Mouse (Mus musculus): ENCODE results near the gene Brd1.

The Brd1 gene

DNA sequence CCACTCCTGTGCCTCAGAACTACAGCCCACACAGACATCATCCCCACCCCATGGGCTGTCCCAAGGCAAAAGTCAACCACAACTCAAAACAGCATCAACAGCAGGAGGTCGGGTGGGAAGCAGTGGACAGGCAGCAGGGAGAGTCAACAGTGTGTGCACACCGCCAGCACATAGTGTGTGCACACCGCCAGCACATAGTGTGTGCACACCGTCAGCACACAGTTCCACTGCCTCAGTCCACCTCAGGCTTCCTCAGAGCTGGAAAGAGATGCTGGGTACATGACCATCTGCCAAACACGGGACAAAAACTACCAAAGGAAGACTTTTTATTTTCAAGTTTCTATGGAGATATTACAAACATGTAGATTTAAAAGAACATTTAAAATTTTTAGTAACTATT is 47.3 kb downstream of the Brd1 start:
- no peak for DNase-seq (ENCODE audit: low read depth)

DNA sequence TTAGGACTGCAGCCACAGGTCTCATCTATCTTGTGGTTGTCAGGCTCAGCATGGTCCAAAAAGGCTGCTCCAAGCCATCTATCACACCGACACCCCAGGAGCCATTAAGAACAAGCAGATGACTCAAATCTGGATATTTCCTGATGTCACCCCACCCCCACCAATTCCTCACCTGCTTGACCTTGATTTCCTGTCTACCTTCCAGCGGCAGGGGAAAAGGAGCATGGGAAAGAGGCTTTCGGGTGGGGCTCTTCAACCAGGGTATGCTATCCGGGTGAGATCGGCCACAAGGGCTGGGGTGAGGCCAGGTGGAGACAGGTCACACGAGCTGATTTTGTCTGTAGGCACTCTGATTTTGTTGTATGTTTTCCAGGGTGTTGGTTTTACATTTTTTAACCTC is 50.0 kb downstream of the Brd1 start:
- no peak for DNase-seq (ENCODE audit: low read depth)

DNA sequence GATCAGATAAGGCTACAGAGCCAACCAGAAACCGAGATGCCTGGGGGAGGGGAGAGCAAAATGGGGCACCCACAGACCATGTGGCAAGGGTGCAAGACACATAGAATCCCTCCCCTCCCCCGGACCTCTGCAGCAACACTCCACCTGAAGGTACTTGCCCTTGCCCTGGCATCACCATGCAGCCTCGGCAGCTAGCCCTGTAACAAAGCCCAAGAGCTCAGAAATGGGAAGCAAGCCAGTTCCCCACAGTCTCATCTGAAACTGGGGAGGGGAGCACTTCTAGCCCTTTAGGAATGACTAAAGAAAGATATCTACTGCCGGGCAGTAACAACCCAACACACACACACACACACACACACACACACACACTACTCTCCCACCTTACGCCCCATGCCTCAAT is 53.1 kb downstream of the Brd1 start:
- DNase-seq (ENCODE audit: low read depth) = no peak

DNA sequence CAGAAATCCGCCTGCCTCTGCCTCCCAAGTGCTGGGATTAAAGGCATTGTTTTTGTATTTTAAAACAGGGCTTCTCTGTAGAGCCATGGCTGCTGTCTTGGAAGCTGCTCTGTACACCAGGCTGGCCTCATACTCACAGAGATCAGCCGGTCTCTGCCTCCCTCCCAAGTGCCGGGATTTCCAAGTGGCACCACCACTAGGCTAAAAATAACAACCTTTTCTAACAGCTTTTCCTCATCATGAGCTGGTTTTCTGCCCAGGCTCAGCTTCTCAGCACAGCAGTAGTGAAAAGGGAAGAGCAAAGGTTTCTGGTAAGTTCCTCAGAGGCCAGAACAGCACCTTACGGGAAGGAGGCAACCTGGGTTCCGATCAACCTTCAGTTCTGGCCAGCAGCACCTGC is 56.5 kb downstream of the Brd1 start:
- no peak for DNase-seq (ENCODE audit: low read depth)

DNA sequence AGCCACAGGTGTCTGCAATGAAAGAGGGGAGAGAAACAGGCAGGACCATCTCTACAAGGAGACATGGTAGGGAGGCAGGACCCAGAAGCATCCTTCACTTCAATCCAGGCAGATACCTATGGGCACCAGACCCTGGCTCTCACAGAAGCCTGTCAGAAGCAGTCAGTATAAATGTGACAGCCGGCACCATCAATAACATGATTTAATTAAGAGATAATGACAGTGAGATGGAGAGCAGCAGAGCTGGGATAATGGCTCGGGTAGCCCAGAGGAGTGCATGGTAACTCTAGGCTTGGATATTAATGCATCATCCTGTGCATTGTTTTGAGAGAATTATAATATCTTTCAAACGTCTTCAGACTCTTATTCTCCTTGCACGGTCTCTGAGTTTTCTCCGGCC is 58.0 kb downstream of the Brd1 start:
- DNase-seq (ENCODE audit: low read depth) = no peak

DNA sequence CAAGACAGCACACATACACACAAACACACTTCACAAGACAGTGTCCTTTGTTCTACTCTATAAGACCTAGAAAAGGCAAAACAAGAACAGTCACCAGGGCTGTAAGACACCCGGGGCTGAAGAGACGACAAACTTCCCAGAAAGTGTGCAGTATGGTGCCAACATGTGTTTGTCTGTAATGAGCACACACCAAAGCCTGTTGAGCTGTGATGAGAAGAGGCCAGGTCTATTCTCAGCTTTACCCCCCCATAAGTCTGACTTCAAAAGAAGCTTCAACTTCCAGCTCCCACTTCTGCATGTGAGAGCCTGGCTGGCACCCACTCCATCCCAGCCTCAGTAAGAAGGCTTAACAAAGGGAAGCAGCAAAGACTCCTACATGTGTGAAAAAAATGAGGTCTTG is 65.3 kb downstream of the Brd1 start:
- DNase-seq (ENCODE audit: low read depth) = no peak

DNA sequence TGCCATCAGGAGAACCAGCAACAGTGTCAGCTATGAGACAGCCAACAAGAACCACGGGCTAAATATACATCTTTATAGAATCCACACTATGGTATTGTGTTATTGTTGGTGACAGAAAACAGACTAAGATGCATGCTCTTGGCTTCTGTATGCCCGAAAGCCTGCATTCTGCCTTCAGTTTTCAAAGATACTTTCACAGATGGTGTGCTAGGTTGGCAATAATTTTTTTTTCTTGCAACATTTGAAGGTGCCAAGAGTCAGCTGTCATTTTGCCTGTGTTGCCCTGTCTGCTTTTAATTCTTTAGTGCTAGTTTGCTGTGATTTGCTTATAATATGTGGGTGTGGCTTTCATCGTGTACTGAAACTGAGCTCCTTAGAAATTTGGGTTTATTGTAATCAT is 66.4 kb downstream of the Brd1 start:
- DNase-seq (ENCODE audit: low read depth) = no peak

DNA sequence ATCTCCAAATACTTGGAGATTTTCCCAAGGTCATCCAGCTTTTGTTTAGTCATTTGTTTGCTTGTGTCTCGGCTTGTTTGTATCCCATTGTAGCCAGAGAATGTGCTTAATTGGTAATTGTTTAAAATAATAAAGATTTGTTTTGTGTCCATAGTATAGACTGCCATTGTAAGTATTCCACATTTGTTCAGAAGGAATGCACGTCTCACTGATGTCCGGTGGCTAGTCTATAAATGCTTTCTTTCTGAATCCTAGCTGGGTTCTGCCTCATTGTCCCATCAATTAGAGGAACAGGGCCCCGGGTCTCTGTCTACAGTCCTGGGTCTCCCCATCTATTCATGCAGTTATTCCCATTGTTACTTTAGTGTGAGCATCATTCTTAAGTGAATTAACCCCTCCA is 68.2 kb downstream of the Brd1 start:
- no peak for DNase-seq (ENCODE audit: low read depth)

DNA sequence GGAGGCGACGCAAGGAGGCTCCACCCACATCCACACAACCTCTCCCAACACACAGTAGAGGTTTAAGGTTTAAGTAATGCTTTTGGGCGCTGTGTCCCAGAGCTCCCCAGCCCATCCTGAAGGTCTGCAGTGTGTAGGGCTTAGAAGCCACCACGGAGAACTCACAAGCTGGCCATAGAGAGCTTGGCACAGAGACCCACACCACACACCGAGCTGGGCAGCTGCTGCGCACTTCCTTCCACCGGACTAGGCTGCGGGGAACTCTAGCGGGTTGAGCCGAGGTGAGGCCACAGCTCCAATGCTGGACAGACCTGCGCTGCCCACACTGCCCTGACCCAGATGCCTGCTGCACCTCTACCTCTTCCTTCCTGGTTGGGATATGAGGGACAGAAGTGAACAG is 71.0 kb downstream of the Brd1 start:
- DNase-seq (ENCODE audit: low read depth) = no peak

DNA sequence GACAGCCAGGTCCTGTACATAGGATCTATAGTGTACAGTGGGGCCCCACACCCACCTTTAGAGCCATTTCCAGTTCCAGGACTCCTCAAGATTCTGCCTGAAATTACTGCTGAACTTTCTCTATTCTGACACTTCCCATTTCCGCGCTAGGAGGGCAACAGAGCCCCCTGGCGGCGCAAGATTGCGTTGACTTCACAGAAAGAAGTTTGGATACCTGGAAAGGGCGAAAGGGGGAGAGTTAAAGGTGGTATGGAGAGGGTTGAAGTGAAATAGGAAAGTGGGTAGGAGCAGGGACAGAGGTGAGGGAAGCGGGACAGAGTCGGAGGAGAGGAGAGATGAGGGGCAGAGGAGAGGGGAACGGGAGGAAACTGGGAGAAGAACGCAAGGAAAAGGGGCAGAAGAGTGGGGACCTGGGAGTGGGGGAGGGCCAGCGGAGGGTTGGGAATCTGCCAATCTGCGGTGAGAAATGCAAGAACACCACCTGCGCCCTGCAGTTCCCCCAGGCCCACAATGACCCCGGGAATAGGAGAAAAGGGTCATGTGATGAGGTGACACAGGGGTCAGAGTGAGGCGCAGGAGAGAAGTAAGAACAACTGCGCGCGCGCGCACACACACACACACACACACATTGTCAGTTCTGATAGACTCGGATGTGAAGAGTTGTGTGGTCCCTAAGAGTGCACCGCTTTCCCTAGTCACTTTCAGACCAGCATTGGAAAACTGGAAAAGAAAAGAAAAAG is 71.8 kb downstream of the Brd1 start:
- peak; percentile 54 for DNase-seq (ENCODE audit: low read depth)

DNA sequence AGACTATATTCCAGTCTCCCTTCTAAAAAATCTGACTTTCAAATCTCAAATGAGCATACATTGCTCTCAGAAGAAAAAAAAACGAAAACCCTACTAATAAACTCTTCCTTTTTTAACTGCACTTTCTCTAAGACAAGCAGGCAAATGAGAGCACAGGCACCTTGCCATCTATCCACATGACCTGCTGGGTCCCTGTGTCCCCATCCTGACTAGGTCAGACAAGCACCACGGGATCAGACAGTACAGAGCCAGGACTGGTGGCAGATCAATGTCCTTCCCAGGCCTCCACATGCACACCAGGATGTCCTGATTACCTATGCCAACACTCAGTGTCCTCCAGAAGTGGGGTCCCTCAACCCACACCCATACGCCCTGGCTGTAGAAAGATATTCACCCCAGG is 72.4 kb downstream of the Brd1 start:
- no peak for DNase-seq (ENCODE audit: low read depth)

DNA sequence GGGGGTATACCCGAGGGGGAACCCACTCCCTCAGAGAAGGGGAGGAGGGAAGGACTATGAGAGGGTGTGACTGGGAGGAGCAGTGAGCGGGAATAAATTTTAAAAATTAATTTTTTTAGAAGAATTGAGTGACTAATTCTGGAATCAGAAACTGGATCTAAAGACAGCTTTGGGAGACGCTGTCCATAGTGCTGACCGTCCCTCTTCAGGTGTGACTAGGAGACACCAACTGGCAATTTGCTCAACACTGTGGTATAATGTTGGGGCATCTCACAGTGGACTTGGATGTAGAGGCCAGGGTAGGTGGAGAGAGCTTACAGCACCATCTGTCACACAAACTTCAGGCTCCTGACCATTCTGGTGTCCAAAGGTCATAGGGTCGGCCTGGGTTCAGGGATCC is 82.0 kb downstream of the Brd1 start:
- DNase-seq (ENCODE audit: low read depth) = no peak

DNA sequence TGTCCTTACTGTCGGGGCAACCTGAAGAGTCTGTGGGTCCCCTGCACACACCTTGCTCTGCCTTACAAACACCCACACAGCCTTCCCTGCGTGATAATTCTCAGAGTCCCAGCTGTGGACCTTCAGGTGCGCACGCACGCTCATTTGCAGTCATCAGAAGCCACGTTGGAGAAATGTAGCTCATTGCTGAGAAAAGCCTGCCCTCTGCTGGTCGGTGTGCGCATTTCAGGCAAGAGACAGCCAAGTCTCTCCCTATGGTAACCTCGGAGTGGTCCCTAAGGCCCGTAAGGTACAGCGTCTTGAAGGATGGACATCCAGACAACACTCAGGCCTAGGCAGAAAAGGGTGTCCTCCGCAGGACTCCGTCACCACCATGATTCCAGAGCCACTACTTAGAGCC is 83.0 kb downstream of the Brd1 start:
- peak; percentile 54 for DNase-seq (ENCODE audit: low read depth)

Measured in induced T-regulatory cell, adult 2 months (primary cell).